Mouse (Mus musculus): ENCODE measurements around the gene Agtrap. TPM values are rescaled to one million over a fixed set of nuclear protein-coding genes. Genes with fewer than 3 reads are reported as not detected.

Agtrap gene
- total RNA-seq, 2 experiments from 2014 or later: 9.8 to 12.6 TPM

GRCm38 (mm10) chr4:148046450-148047031, 41.3 kb downstream of the Agtrap start:
- no peak for DNase-seq
- TF ChIP-seq CTCF (IDR thresholded peaks at IDR 0.05): no peak
- H3K4me3 ChIP-seq: no peak overlapping the region
- no peak overlapping the region for H3K27ac ChIP-seq
- intact Hi-C loops (cut with DNase I): no loop called here

DNA sequence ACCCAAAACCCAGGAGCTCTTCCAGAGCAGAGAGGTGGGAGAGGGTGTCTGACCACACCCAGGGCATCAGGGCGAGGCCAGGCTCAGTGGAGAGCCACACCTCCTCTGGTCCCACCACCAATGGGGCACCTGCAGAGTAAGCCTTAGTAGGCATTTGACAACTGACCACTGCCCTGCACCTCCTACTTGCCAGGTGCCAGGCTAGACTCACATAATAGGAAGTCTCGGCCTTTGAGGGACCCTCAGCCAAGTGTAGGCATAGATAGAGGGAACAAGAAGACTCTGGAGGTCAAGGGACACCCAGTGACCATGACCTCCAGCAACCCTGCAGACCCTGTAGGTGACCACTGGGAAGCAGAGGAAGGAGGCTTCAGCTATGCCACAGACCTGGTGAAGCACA, 43.7 kb downstream of the Agtrap start:
- TF ChIP-seq CTCF (IDR thresholded peaks at IDR 0.05): no peak
- H3K4me3 ChIP-seq: peak overlapping the region; percentile 9; the same call in 1 of the 2 replicates
- no peak for DNase-seq
- intact Hi-C loops (cut with DNase I): loop anchor here (5.0 kb wide), 1 partner anchor 43 kb away; the partner anchor contains the start of gene Agtrap
- H3K27ac ChIP-seq: peak overlapping the region; percentile 48; the same call in 1 of the 2 replicates

DNA sequence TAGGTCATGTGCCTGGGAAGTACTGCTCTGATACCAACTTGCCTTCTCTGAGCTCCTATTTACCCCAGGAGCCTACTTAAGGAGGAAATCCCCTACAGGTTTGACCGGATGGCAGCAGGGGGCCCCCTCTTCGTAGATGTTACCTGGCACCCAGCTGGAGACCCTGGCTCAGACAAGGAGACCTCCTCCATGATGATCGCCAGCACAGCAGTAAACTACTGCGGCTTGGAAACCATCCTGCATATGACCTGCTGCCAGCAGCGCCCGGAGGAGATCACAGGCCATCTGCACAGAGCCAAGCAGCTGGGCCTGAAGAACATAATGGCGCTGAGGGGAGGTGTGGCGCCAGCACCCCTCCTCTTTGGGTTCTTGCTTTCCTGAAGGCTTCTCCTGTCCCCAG, 44.5 kb downstream of the Agtrap start:
- Histone ChIP-seq H3K4me3 (peak overlapping the region; percentile 94), H3K27ac (peak overlapping the region; percentile 98)
- intact Hi-C loops (cut with DNase I): loop anchor here (5.0 kb wide), 1 partner anchor 44 kb away; the partner anchor contains the start of gene Agtrap

GRCm38 (mm10) chr4:148041611-148042191, 46.1 kb downstream of the Agtrap start:
- intact Hi-C loops (cut with DNase I): loop anchor here (5.0 kb wide), 1 partner anchor 46 kb away; the partner anchor contains the start of gene Agtrap
- H3K4me3 ChIP-seq: peak overlapping the region; percentile 94
- H3K27ac ChIP-seq: peak overlapping the region; percentile 98
- no peak for TF ChIP-seq CTCF (IDR thresholded peaks at IDR 0.05)
- peak; percentile 58 for DNase-seq

More for the DNA sequence above, 44.5 kb downstream of the Agtrap start:
- DNase-seq: peak; percentile 48

GRCm38 (mm10) chr4:148040933-148041610, 46.8 kb downstream of the Agtrap start:
- TF ChIP-seq CTCF (IDR thresholded peaks at IDR 0.05): no peak
- H3K4me3 ChIP-seq: peak overlapping the region; percentile 94
- DNase-seq: peak; percentile 85
- intact Hi-C loops (cut with DNase I): loop anchor here (5.0 kb wide), 1 partner anchor 46 kb away; the partner anchor contains the start of gene Agtrap
- peak overlapping the region; percentile 98 for H3K27ac ChIP-seq

DNA sequence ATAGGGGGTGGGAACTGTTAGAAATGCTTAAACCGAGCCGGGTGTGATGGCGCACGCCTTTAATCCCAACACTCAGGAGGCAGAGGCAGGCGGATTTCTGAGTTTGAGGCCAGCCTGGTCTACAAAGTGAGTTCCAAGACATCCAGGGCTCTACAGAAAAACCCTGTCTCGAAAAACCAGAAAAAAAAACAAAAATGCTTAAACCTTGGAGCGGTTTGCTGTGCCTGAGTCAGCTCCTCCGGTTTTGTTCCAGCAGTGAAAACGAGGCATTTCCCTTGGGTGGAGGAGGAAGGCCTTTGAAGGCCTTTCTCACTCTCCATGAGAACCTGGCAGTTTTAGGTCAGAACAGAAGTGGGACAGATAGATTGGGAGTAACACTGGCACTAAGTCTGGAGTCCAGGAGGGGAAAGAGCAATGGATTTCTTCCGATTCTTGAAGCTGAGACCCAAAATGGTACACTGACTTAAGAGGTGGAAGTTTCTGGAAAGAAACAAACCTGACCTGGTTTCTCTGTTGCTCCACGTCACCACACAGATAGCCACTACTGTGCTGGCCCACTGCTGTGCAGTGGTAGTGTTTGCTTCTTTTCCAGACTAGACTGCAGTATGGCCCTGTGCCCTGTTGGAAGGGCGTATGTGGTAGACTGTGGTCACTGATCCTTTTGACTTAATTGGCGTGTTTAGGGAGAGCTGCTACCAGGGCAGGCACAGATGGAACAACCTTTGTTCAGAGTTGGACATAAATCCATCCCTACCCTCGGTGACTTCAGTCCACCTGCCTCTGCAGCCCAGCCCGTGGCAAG, 47.6 kb downstream of the Agtrap start:
- Histone ChIP-seq H3K27ac (peak overlapping the region; percentile 98), H3K4me3 (peak overlapping the region; percentile 94)
- peak; percentile 62 for DNase-seq
- intact Hi-C loops (cut with DNase I): loop anchor here (5.0 kb wide), 1 partner anchor 47 kb away; the partner anchor contains the start of gene Agtrap
- no peak for TF ChIP-seq CTCF (IDR thresholded peaks at IDR 0.05)

- TF ChIP-seq CTCF (IDR thresholded peaks at IDR 0.05): peak; percentile 8; the same call in 1 of the 2 replicates
- intact Hi-C loops (cut with DNase I): loop anchor here (1.0 to 5.0 kb wide), 2 partner anchors 17 to 48 kb away; partner anchors contain the start of gene Agtrap
- Histone ChIP-seq H3K4me3 (peak overlapping the region; percentile 94), H3K27ac (peak overlapping the region; percentile 98)
- DNase-seq: no peak
Observed at GRCm38 (mm10) chr4:148039254-148040028, 48.4 kb downstream of the Agtrap start.

DNA sequence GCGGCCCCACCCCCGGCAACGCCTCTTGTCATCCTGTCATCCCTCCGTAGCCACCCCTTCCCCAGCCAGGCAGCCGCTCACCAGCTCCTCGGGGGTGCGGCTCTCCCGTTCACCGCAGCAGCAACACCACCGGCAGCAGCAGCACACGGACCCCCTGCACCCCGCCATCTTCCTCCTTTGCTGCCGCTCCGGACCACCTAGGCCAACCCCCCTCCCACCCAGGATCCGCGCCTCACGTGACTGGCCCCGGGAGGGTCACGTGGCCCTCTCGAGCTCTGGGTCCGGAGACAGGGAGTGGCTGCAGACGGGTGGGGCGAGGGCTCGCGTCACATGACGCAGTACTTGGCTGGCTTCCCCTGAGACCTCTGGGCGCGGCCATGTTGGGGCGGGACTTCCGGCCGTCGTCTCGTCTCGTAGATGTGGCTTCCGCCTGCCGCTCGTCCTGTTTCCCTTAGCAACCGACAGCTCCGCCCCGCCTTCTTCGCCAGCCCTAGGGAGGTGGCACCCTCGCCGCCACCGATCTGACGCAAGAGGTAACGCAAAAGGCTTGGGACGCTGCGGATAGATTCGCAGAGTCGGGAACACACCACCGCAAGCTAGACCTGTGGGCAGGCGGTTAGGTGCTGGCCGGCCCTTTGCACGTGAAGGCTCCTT, 49.1 kb downstream of the Agtrap start, which contains the start of the genes Clcn6 and Mthfr:
Gene Clcn6 (minus strand): TSS at position 222 of the 654 bp plus-strand sequence.
Gene Mthfr (plus strand): TSS at position 478 of the 654 bp plus-strand sequence.
- peak within 1 kb of the TSS; percentile 98 for H3K27ac ChIP-seq
- DNase-seq: peak; percentile 100
- H3K4me3 ChIP-seq: peak within 1 kb of the TSS; percentile 94
- TF ChIP-seq CTCF (IDR thresholded peaks at IDR 0.05): no peak
- intact Hi-C loops (cut with DNase I): loop anchor here (1.0 kb wide), 1 partner anchor 18 kb away; no protein-coding TSS in a partner anchor

GRCm38 (mm10) chr4:148038079-148038599, 49.7 kb downstream of the Agtrap start:
- peak; percentile 24; the same call in 1 of the 2 replicates for TF ChIP-seq CTCF (IDR thresholded peaks at IDR 0.05)
- intact Hi-C loops (cut with DNase I): no loop called here
- H3K27ac ChIP-seq: peak overlapping the region; percentile 98

DNA sequence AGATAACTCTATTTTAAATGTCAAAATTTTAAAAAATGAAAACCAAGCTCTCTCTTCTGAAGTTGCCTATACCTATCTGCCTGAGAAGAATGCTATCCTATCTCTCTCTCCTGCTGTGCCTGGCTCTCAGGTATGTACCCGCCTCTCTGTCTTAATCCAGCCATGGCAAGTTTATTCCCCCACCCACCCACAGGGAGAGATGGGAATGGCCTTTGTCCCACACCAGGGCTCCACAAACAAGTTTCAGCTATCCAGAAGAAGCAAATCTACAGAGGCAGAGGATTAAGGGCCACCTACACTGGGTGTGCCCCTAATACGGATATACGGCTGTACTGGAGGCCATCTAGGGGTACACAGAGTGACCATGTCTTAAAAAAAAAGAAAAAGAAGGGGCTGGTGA, 52.4 kb downstream of the Agtrap start:
- no peak overlapping the region for H3K27ac ChIP-seq
- intact Hi-C loops (cut with DNase I): no loop called here
- no peak overlapping the region for H3K4me3 ChIP-seq
- no peak for DNase-seq
- no peak for TF ChIP-seq CTCF (IDR thresholded peaks at IDR 0.05)

More at GRCm38 (mm10) chr4:148038079-148038599, 49.7 kb downstream of the Agtrap start:
- DNase-seq: no peak
- H3K4me3 ChIP-seq: peak overlapping the region; percentile 94
